Mouse (Mus musculus): Measurements from ENCODE around the gene Kcna1. TPM values are rescaled to one million over a fixed set of nuclear protein-coding genes. Genes with fewer than 3 reads are reported as not detected.

Gene Kcna1
- total and polyA plus RNA-seq, 3 experiments, result not detected

DNA sequence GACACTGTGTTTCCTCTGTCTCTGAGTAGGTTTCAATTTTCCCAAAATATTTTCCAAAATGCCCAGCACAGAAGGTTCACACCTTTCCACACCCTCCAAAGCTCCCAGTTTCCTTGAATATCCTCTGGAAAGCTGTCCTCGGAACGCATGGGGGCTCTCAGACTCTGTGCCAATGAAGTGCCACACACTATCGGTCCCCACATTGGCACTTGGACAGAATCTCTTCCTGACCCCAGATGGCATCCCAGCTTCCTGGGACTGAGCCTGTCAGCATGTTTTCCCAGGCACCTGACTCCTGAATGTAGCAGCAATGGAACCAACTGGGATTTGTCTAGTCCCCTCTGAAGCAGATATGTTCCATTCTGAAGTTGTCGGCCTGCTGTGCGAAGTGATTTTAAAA is 20.8 kb upstream of the Kcna1 start:
- Histone ChIP-seq H3K27me3 (ENCODE audit: control insufficient read depth in 1 of 2, insufficient read depth in 2 of 2, low read length in 2 of 2) (no peaks in the 10 kb centered on the region), H3K9me3 (replicated peaks; ENCODE audit: insufficient read depth, low read length) (no peaks in the 10 kb centered on the region), H3K9ac (ENCODE audit: control insufficient read depth, low read depth, low read length, poor library complexity, severe bottlenecking) (no peak overlapping the region), H3K79me2 (ENCODE audit: control insufficient read depth, insufficient read depth, low read length, poor library complexity) (no peaks in the 10 kb centered on the region), H3K27ac (ENCODE audit: control insufficient read depth, low read depth, low read length) (no peak overlapping the region), H3K36me3 (ENCODE audit: control insufficient read depth in 1 of 2, insufficient read depth in 2 of 2, low read length in 2 of 2) (no peaks in the 10 kb centered on the region), H3K4me1 (ENCODE audit: control insufficient read depth in 1 of 2, insufficient read depth in 2 of 2, low read length in 2 of 2) (no peaks in the 10 kb centered on the region), H3K4me3 (ENCODE audit: control insufficient read depth in 1 of 2, insufficient read depth in 1 of 2, low read depth in 2 of 2, low read length in 2 of 2) (no peak overlapping the region)
- TF ChIP-seq MAFK (IDR thresholded peaks at IDR 0.05; ENCODE audit: borderline replicate concordance, low read depth, low read length) (no peak), ELF1 (IDR thresholded peaks at IDR 0.05; ENCODE audit: low read depth, low read length) (no peak), RCOR1 (IDR thresholded peaks at IDR 0.05; ENCODE audit: low read depth, low read length) (no peak), ZKSCAN1 (IDR thresholded peaks at IDR 0.05; ENCODE audit: low read depth, low read length) (no peak), GABPA (IDR thresholded peaks at IDR 0.05; ENCODE audit: low read depth, low read length) (no peak), TBP (IDR thresholded peaks at IDR 0.05; ENCODE audit: low read depth, low read length) (no peak), MYC (IDR thresholded peaks at IDR 0.05; ENCODE audit: low read depth, low read length) (no peak), SMC3 (IDR thresholded peaks at IDR 0.05; ENCODE audit: low read depth, low read length) (no peak), MEF2A (IDR thresholded peaks at IDR 0.05; ENCODE audit: extremely low read depth, insufficient replicate concordance, low read depth, low read length, poor library complexity, severe bottlenecking) (no peak), ZMIZ1 (IDR thresholded peaks at IDR 0.05; ENCODE audit: low read depth, low read length) (no peak), CTCF (IDR thresholded peaks at IDR 0.05 in 2 of 3, conservative IDR thresholded peaks at IDR 0.05 in 1 of 3; ENCODE audit: control insufficient read depth in 1 of 3, insufficient read depth in 1 of 3, low read depth in 2 of 3, low read length in 3 of 3, poor library complexity in 1 of 3, severe bottlenecking in 1 of 3) (no peak), MYB (IDR thresholded peaks at IDR 0.05; ENCODE audit: low read depth, low read length) (no peak)
- no peak for DNase-seq (ENCODE audit: low read depth, low spot score)

DNA sequence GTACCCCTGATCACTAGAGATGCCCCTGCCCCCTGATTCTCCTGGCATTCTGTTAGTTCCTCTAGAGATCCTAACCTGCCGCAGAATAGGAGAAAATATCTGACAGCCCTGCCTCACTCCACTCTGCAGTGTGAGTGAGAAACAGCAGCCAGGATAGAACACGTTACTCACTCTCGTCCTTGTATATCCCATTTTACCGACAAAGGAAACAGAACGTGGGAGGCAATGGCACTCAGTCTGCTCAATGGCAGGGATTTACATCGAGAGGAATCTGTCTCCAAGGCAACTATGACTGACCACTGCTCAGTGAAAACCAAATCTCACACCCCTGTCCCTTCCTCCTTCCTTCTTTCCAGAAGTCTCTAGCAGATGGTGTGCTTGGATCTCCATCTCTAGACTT is 19.9 kb upstream of the Kcna1 start:
- Histone ChIP-seq H3K27ac (ENCODE audit: control insufficient read depth, low read depth, low read length) (no peak overlapping the region), H3K4me1 (ENCODE audit: control insufficient read depth in 1 of 2, insufficient read depth in 2 of 2, low read length in 2 of 2) (no peaks in the 10 kb centered on the region), H3K27me3 (ENCODE audit: control insufficient read depth in 1 of 2, insufficient read depth in 2 of 2, low read length in 2 of 2) (no peaks in the 10 kb centered on the region), H3K4me3 (ENCODE audit: control insufficient read depth in 1 of 2, insufficient read depth in 1 of 2, low read depth in 2 of 2, low read length in 2 of 2) (no peak overlapping the region), H3K36me3 (ENCODE audit: control insufficient read depth in 1 of 2, insufficient read depth in 2 of 2, low read length in 2 of 2) (no peaks in the 10 kb centered on the region), H3K9ac (ENCODE audit: control insufficient read depth, low read depth, low read length, poor library complexity, severe bottlenecking) (no peak overlapping the region), H3K9me3 (replicated peaks; ENCODE audit: insufficient read depth, low read length) (no peaks in the 10 kb centered on the region), H3K79me2 (ENCODE audit: control insufficient read depth, insufficient read depth, low read length, poor library complexity) (no peaks in the 10 kb centered on the region)
- no peak for TF ChIP-seq MXI1 (IDR thresholded peaks at IDR 0.05; ENCODE audit: low read depth, low read length)
- TF ChIP-seq MAZ (IDR thresholded peaks at IDR 0.05; ENCODE audit: low read depth, low read length), result no peak
- no peak for TF ChIP-seq TAL1 (IDR thresholded peaks at IDR 0.05; ENCODE audit: low read length)
- TF ChIP-seq MAFK (IDR thresholded peaks at IDR 0.05; ENCODE audit: borderline replicate concordance, low read depth, low read length), result no peak
- no peak for TF ChIP-seq GATA1 (IDR thresholded peaks at IDR 0.05; ENCODE audit: low read depth, low read length)
- no peak for TF ChIP-seq RCOR1 (IDR thresholded peaks at IDR 0.05; ENCODE audit: low read depth, low read length)
- TF ChIP-seq MYB (IDR thresholded peaks at IDR 0.05; ENCODE audit: low read depth, low read length), result no peak
- no peak for TF ChIP-seq ELF1 (IDR thresholded peaks at IDR 0.05; ENCODE audit: low read depth, low read length)
- TF ChIP-seq ZNF384 (IDR thresholded peaks at IDR 0.05; ENCODE audit: low read depth, low read length), result no peak
- no peak for TF ChIP-seq BHLHE40 (IDR thresholded peaks at IDR 0.05; ENCODE audit: borderline replicate concordance, low read depth, low read length)
- DNase-seq (ENCODE audit: low read depth, low spot score), result no peak

All from MEL (cell line).